Mouse (Mus musculus) thymus, adult 2 months (tissue): ENCODE results near the gene Rph3al.

Source experiments
- CTCF ChIP-seq: fragments of 200-500 bp; IDR thresholded peaks from 2 replicates; pipeline ENCODE4 v1.5.1; 2012; ENCODE audit warnings: mild to moderate bottlenecking, control low read depth, low read length, moderate library complexity, borderline replicate concordance; ENCODE audit not compliant: control insufficient read depth, poor library complexity, insufficient read depth; ENCODE audit errors: extremely low read depth
- POLR2A ChIP-seq: fragments of 200-500 bp; IDR thresholded peaks from 2 replicates; pipeline ENCODE4 v1.6.1; 2012; ENCODE audit warnings: mild to moderate bottlenecking, low read length, control low read depth, moderate library complexity; ENCODE audit not compliant: control insufficient read depth, poor library complexity, insufficient read depth; ENCODE audit errors: extremely low read depth

GRCm38 (mm10) chr11:75956651-75957050 lies 18.4 kb upstream of the Rph3al start:
- TF ChIP-seq CTCF (no peak), POLR2A (no peak)
